Mouse (Mus musculus): ENCODE measurements at regions not wholly inside any gene's neighbourhood (a gene's known extent, or its start where the extent isn't known, plus 50 kb on each side); places are given as distances from the start of the nearest gene placed in this dataset.
"Not testable (repeated sequence)": the region's sequence is repeated elsewhere in the genome, so short reads cannot be mapped to it uniquely, and the experiment has no call there.

- Histone ChIP-seq H3K9me3 (replicated peaks) (no peaks in the 10 kb centered on the region), H3K36me3 (no peaks in the 10 kb centered on the region), H3K4me2 (no peak overlapping the region), H3K9ac (no peak overlapping the region), H3K4me3 (no peak overlapping the region), H3K27ac (no peak overlapping the region), H3K4me1 (peaks cover 11% of the 10 kb centered on the region), H3K27me3 (replicated peaks) (no peaks in the 10 kb centered on the region)
- no peak for ATAC-seq
These were observed 364.0 kb upstream of the Rgs18 start for GRCm38 (mm10) chr1:145139267-145139651.

GRCm38 (mm10) chr1:145138452-145139266 lies 363.4 kb upstream of the Rgs18 start:
- H3K9ac ChIP-seq: no peak overlapping the region
- no peak overlapping the region for H3K27ac ChIP-seq
- peak; percentile 80 for ATAC-seq
- no peaks in the 10 kb centered on the region for H3K9me3 ChIP-seq (replicated peaks)
- no peak overlapping the region for H3K4me2 ChIP-seq
- WGBS (ENCODE audit: insufficient replicate concordance): 11% methylated on average over 2 of the region's 2 CpGs
- H3K4me1 ChIP-seq: peaks cover 11% of the 10 kb centered on the region
- H3K4me3 ChIP-seq: no peak overlapping the region
- no peaks in the 10 kb centered on the region for H3K27me3 ChIP-seq (replicated peaks)
- H3K36me3 ChIP-seq: no peaks in the 10 kb centered on the region

GRCm38 (mm10) chr1:145131020-145131419 lies 355.8 kb upstream of the Rgs18 start:
- H3K4me2 ChIP-seq: no peak overlapping the region

GRCm38 (mm10) chr1:145113171-145113570 lies 337.9 kb upstream of the Rgs18 start:
- H3K4me1 ChIP-seq: no peaks in the 10 kb centered on the region
- WGBS (ENCODE audit: insufficient replicate concordance): 64% methylated on average over 1 of the region's 1 CpGs
- H3K4me3 ChIP-seq: no peak overlapping the region
- H3K9me3 ChIP-seq (replicated peaks): no peaks in the 10 kb centered on the region
- H3K36me3 ChIP-seq: no peaks in the 10 kb centered on the region
- no peak for ATAC-seq
- no peaks in the 10 kb centered on the region for H3K27me3 ChIP-seq (replicated peaks)
- H3K27ac ChIP-seq: no peak overlapping the region
- no peak overlapping the region for H3K9ac ChIP-seq
- no peak overlapping the region for H3K4me2 ChIP-seq

More at GRCm38 (mm10) chr1:145131020-145131419, 355.8 kb upstream of the Rgs18 start:
- Histone ChIP-seq H3K9ac (no peak overlapping the region), H3K4me1 (no peaks in the 10 kb centered on the region), H3K9me3 (replicated peaks) (no peaks in the 10 kb centered on the region), H3K27ac (no peak overlapping the region), H3K36me3 (no peaks in the 10 kb centered on the region), H3K4me3 (no peak overlapping the region), H3K27me3 (replicated peaks) (no peaks in the 10 kb centered on the region)
- WGBS (ENCODE audit: insufficient replicate concordance): 87% methylated on average over 1 of the region's 1 CpGs
- ATAC-seq: no peak

- H3K4me1 ChIP-seq; H3K36me3 ChIP-seq; H3K4me3 ChIP-seq; H3K9me3 ChIP-seq (replicated peaks); H3K27me3 ChIP-seq (replicated peaks); H3K27ac ChIP-seq; ATAC-seq; H3K4me2 ChIP-seq; H3K9ac ChIP-seq: not testable (repeated sequence)
- 58% methylated on average over 4 of the region's 4 CpGs for WGBS (ENCODE audit: insufficient replicate concordance)
These were observed 331.5 kb upstream of the Rgs18 start for GRCm38 (mm10) chr1:145106771-145107170.

GRCm38 (mm10) chr1:145065255-145065854 lies 290.1 kb upstream of the Rgs18 start:
- no peaks in the 10 kb centered on the region for H3K27me3 ChIP-seq (replicated peaks)
- H3K36me3 ChIP-seq: no peaks in the 10 kb centered on the region
- 81% methylated on average over 1 of the region's 1 CpGs for WGBS (ENCODE audit: insufficient replicate concordance)
- no peaks in the 10 kb centered on the region for H3K4me1 ChIP-seq
- no peak overlapping the region for H3K4me3 ChIP-seq
- H3K9me3 ChIP-seq (replicated peaks): no peaks in the 10 kb centered on the region
- H3K9ac ChIP-seq: no peak overlapping the region
- H3K27ac ChIP-seq: no peak overlapping the region
- ATAC-seq: no peak
- H3K4me2 ChIP-seq: no peak overlapping the region

GRCm38 (mm10) chr1:145064384-145064783 lies 289.1 kb upstream of the Rgs18 start:
- WGBS (ENCODE audit: insufficient replicate concordance): 74% methylated on average over 3 of the region's 3 CpGs

GRCm38 (mm10) chr1:145015623-145016022 lies 240.4 kb upstream of the Rgs18 start:
- no peaks in the 10 kb centered on the region for H3K27me3 ChIP-seq (replicated peaks)
- no peak for ATAC-seq
- no peak overlapping the region for H3K4me2 ChIP-seq
- no peaks in the 10 kb centered on the region for H3K4me1 ChIP-seq
- H3K27ac ChIP-seq: no peak overlapping the region
- WGBS (ENCODE audit: insufficient replicate concordance): 76% methylated on average over 4 of the region's 4 CpGs
- H3K36me3 ChIP-seq: no peaks in the 10 kb centered on the region
- H3K4me3 ChIP-seq: no peak overlapping the region
- no peaks in the 10 kb centered on the region for H3K9me3 ChIP-seq (replicated peaks)
- H3K9ac ChIP-seq: no peak overlapping the region

More at GRCm38 (mm10) chr1:145064384-145064783, 289.1 kb upstream of the Rgs18 start:
- H3K9me3 ChIP-seq (replicated peaks): no peaks in the 10 kb centered on the region
- H3K9ac ChIP-seq: no peak overlapping the region
- H3K36me3 ChIP-seq: no peaks in the 10 kb centered on the region
- H3K4me2 ChIP-seq: no peak overlapping the region
- no peak overlapping the region for H3K4me3 ChIP-seq
- no peaks in the 10 kb centered on the region for H3K27me3 ChIP-seq (replicated peaks)
- no peaks in the 10 kb centered on the region for H3K4me1 ChIP-seq
- no peak for ATAC-seq
- no peak overlapping the region for H3K27ac ChIP-seq

GRCm38 (mm10) chr1:145010833-145011232 lies 235.6 kb upstream of the Rgs18 start:
- Histone ChIP-seq H3K4me3 (no peak overlapping the region), H3K9ac (no peak overlapping the region), H3K4me2 (no peak overlapping the region), H3K9me3 (replicated peaks) (no peaks in the 10 kb centered on the region), H3K4me1 (no peaks in the 10 kb centered on the region), H3K27ac (no peak overlapping the region), H3K27me3 (replicated peaks) (no peaks in the 10 kb centered on the region), H3K36me3 (no peaks in the 10 kb centered on the region)
- ATAC-seq: no peak

- Histone ChIP-seq H3K9me3 (replicated peaks) (no peaks in the 10 kb centered on the region), H3K36me3 (no peaks in the 10 kb centered on the region), H3K4me2 (no peak overlapping the region), H3K4me1 (no peaks in the 10 kb centered on the region), H3K9ac (no peak overlapping the region), H3K27ac (no peak overlapping the region), H3K27me3 (replicated peaks) (no peaks in the 10 kb centered on the region), H3K4me3 (no peak overlapping the region)
- ATAC-seq: no peak
- WGBS (ENCODE audit: insufficient replicate concordance): 53% methylated on average over 5 of the region's 5 CpGs
These were observed 202.9 kb upstream of the Rgs18 start for GRCm38 (mm10) chr1:144978167-144978566.

GRCm38 (mm10) chr1:144965736-144966135 lies 190.5 kb upstream of the Rgs18 start:
- 51% methylated on average over 3 of the region's 3 CpGs for WGBS (ENCODE audit: insufficient replicate concordance)
- ATAC-seq: no peak
- no peak overlapping the region for H3K4me3 ChIP-seq

GRCm38 (mm10) chr1:144939006-144939405 lies 163.8 kb upstream of the Rgs18 start:
- Histone ChIP-seq H3K4me3 (no peak overlapping the region), H3K27ac (no peak overlapping the region), H3K4me2 (no peak overlapping the region), H3K4me1 (no peaks in the 10 kb centered on the region), H3K27me3 (replicated peaks) (no peaks in the 10 kb centered on the region), H3K9ac (no peak overlapping the region), H3K36me3 (no peaks in the 10 kb centered on the region), H3K9me3 (replicated peaks) (no peaks in the 10 kb centered on the region)
- ATAC-seq: no peak
- 59% methylated on average over 3 of the region's 3 CpGs for WGBS (ENCODE audit: insufficient replicate concordance)

More at GRCm38 (mm10) chr1:144965736-144966135, 190.5 kb upstream of the Rgs18 start:
- H3K27me3 ChIP-seq (replicated peaks): no peaks in the 10 kb centered on the region
- H3K4me1 ChIP-seq: no peaks in the 10 kb centered on the region
- H3K4me2 ChIP-seq: no peak overlapping the region
- no peaks in the 10 kb centered on the region for H3K9me3 ChIP-seq (replicated peaks)
- H3K27ac ChIP-seq: no peak overlapping the region
- H3K36me3 ChIP-seq: no peaks in the 10 kb centered on the region
- H3K9ac ChIP-seq: no peak overlapping the region
